Mouse (Mus musculus) cortical plate, adult 2 months (tissue): ENCODE data around the gene Pank2.

ENCODE experiments used
- CTCF ChIP-seq: fragments of 200-500 bp; IDR thresholded peaks from 2 replicates; pipeline ENCODE4 v1.5.1; 2011; ENCODE audit warnings: mild to moderate bottlenecking, control low read depth, low read length; ENCODE audit not compliant: insufficient read depth; ENCODE audit errors: extremely low read depth
- POLR2A ChIP-seq: fragments of 200-500 bp; IDR thresholded peaks from 2 replicates; pipeline ENCODE4 v1.6.1; 2011; ENCODE audit warnings: mild to moderate bottlenecking, low read length, control low read depth; ENCODE audit not compliant: insufficient read depth; ENCODE audit errors: extremely low read depth

DNA sequence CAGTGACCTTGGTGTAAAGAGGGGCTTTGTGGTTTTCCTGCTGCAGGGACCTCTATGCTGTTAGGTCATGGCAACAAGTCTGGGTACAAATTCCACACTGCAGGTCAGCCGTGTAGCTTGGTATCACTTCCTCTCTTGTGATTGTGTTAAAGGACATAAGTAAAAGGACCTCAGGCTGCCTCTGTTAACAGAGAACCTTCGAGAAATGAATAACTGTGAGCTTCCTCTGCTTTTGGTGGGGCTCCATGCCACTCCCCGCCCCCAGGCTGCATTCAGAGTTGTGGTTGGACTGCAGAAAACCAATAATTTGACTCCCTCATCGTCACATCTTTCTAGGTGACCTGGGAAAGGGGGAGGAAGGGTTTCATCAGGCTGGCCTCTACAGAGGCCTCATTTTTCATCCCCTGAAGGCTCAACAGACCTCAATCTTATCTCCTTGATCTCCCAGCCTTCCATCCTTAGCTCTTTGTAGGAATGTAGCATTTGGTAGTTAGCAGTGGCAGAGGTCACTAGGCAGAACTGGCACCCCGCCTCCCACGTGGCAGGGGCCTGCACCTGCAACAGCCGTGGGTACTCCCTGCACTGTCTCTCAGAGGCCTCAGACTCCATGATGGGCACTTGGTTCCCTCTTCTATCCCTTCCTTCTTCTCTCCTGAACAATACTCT is 27.2 kb upstream of the Pank2 start:
- no peak for TF ChIP-seq CTCF
- TF ChIP-seq POLR2A: no peak
